Mouse (Mus musculus): ENCODE results near the gene Reg1.
"Not testable (repeated sequence)": the region's sequence is repeated elsewhere in the genome, so short reads cannot be mapped to it uniquely, and the experiment has no call there.

The Reg1 gene

DNA sequence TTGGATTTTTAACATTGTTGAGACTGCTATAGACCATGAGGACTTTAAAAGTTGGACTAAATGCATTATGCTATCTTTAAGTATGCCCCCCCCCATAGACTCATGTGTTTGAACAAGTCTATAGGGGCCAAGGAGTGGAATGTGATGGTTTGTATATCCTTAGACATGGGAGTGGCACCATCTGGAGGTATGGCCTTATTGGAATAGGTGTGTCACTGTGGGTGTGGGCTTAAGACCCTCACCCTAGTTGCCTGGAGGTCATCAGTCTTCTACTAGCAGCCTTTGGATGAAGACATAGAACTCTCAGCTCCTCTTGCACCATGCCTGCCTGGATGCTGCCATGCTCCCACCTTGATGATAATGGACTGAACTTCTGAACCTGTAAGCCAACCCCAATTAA is at the start of gene Reg1:
Reg1 (plus strand) TSS at position 301 of the 400 bp plus-strand sequence.
- DNase-seq (ENCODE audit: inconsistent age in 2 of 2, low spot score in 1 of 2): not testable (repeated sequence)

DNA sequence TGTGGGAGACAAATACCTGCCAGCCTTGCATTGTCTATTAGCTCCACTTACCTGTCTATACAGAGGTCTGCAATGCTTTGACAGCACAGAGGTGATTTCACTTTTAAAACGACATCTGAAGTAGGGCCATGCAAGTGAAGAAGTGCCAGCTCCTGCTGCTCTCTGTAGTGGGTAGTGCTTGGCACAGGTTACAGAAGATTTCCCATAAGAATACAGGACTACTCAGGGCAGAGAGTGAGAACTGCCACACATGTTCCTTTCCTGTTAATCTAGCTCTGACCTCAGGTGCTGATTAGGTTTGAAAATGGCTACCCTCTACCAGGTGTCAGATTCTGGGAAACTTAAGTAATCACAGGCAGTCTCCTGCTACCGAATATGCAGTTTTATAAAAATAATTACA is 43.7 kb upstream of the Reg1 start, which contains the start of gene Reg3d:
Reg3d (minus strand) TSS at position 101 of the 400 bp plus-strand sequence.
- DNase-seq (ENCODE audit: inconsistent age in 2 of 2, low spot score in 1 of 2): peak in 1 of 2 experiments; percentile 9

DNA sequence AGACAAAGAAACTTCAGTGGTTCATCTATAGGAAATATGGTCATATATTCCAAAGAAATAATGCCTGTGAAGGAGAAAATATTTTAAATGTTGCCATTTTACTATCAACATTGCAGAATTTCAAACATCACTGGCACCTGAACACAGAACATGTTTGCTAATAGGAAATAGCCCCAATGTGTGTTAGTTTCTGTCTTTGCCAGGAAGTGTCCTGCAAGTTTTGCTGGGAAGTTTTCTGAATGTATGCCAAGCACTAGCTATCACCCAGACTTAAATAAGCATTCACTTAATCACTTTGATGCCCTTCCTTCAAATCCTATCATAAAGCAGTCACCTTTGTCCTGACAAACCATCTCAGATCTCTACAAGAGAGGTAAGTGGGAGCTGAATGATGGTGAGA is 42.1 kb upstream of the Reg1 start, which contains the start of gene Reg3a:
Reg3a (plus strand) TSS at position 301 of the 400 bp plus-strand sequence.
- DNase-seq (ENCODE audit: inconsistent age in 2 of 2, low spot score in 1 of 2): no peak

DNA sequence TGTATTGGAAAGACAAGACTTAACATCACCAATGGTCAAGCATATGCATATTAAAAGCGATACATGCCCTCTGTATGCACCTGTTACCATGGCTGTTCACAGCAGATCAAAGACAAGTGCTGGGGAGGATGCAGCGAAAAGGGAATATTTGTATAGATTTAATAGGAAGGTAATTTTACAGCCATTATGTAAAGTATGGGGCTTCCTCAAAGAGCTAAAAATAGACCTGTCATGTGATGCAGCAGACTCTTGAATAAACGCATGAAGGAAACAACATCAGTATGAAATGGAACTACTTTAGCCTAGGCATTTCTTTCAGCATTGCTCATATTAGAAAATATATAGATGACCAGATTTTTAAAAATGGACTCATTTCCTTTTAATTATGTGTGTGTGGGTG is 36.9 kb upstream of the Reg1 start:
- DNase-seq (ENCODE audit: inconsistent age in 2 of 2, low spot score in 1 of 2): no peak

DNA sequence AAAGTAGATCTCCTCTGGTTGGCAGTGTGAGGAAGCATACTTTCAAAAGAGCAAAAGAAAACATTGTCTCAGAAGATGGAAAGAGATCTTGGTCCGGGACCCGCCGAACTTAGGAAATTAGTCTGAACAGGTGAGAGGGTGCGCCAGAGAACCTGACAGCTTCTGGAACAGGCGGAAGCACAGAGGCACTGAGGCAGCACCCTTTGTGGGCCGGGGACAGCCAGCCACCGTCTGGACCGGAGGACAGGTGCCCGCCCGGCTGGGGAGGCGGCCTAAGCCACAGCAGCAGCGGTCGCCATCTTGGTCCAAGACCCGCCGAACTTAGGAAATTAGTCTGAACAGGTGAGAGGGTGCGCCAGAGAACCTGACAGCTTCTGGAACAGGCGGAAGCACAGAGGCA is 27.2 kb upstream of the Reg1 start, which contains the start of gene Reg2:
Reg2 (plus strand) TSS at position 301 of the 400 bp plus-strand sequence.
- DNase-seq (ENCODE audit: inconsistent age in 2 of 2, low spot score in 1 of 2): not testable (repeated sequence)

DNA sequence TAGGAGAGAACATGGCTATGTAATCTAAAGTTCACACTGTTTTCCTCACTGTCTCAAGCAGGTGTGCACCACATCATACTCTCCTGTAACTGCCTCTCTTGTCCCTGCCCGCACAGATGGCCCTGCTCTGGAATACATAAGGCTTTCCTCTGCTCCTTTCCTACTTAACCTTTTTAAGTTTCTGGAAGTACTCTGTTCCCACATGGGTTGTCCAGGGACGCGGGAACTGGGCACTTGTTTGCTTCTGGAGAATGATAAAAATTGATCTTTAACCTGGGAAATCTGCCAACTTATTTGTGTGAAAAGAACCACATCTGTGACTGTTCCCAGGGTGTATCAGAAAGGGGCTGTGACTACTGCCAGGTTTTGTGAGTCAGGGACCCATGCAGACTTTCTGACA is 3.0 kb downstream of the Reg1 start:
- DNase-seq (ENCODE audit: inconsistent age in 2 of 2, low spot score in 1 of 2): no peak

DNA sequence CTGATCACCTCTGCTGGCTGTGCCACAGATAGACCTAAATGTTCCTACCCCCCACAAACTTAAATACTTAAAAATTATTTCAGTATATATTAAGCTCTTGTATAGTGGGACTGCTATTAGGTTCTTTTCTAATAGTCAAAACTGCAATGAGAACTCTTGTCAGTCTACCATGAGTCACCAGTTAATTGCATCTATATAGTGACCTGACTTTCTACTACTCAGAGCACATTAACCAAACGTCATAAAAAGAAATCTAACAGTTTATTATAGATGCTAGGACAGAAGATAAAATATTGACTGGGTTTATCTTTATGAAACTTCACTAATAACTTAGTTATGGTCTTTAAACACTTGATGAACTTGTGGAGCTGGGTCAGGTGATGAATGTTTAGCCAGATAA is 24.7 kb downstream of the Reg1 start:
- DNase-seq (ENCODE audit: inconsistent age in 2 of 2, low spot score in 1 of 2): no peak

DNA sequence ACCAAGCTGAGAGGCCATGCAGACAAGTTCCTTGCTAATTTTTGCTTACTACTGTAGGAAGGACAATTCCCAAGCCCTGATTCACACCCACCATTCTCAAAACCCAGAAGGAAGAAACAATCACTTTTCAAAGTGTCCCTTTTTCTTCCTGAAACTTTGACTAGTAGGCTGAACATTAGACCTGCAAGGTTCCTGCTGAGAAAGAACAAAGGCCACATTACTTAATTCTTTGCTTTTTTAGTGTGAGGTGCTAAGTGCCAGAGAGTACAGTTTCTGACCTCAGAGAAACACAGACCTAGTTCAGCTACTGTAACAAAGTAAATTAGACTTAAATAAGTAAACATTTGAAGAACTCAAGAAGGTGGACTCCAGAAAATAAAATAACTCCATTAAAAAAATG is 25.9 kb downstream of the Reg1 start:
- no peak for DNase-seq (ENCODE audit: inconsistent age in 2 of 2, low spot score in 1 of 2)

DNA sequence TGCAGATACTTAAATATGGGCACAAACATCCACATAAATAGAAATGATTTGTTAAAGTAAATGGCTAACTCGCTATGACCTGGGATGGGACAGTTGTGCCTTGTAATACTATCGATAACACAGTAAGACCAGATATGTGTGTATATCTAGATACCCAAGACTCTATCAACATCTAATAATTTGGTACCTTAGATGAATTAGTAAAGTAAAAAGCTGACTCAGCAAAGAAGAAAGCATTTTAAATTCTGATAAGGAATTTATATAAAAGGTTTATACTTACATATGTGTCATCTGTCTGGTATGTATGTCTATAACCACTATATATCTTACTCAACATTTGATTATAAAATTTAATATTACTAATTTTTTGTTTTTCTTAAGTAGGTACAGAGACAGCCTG is 30.3 kb downstream of the Reg1 start:
- no peak for DNase-seq (ENCODE audit: inconsistent age in 2 of 2, low spot score in 1 of 2)

DNA sequence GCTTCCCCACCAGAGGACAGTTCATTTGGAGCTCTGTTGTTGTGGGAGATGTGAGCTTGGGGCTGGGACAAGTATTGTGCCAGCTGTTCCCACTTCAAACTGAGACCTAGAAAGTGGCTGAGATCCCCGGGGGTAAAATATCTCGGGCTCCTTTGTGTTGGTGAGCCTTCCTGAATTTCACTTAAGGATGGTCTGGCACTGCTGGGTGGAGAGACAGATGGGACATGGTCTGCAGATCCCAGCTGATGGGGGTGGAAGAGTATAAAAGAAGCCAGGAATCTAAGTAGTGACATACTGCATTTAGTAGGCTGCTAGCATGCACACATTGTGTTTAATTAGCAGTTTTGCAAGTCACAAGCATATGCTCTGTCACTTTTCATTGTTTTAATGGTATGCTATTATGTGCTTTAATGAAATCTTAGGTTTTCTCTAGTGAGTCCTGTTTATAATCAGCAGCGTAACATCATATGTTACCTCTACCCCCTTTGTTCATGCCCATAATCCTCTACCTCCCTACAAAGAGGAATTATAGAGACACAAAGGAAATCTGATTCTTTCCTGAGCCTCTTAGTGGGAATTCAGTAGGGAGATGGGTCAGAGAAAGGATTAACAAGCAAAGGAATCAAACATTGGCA is 37.8 kb downstream of the Reg1 start:
- no peak for DNase-seq (ENCODE audit: inconsistent age in 2 of 2, low spot score in 1 of 2)

DNA sequence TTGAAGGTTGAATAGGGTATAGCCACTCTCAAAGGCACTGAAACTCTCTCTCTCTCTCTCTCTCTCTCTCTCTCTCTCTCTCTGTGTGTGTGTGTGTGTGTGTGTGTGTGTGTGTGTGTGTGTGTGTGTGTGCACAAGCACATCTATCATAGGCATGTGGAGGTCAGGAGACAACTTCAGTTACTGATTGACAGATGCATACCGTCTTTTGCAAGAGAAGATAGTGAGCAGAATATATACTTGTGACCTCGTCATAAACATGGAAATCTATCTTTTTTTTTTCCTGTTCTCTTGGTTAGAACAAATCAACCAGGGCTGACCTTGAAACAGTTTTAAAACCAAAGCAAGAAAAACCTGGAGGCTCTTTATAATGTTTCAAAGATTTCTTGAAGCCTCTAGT is 39.8 kb downstream of the Reg1 start:
- no peak for DNase-seq (ENCODE audit: inconsistent age in 2 of 2, low spot score in 1 of 2)

DNA sequence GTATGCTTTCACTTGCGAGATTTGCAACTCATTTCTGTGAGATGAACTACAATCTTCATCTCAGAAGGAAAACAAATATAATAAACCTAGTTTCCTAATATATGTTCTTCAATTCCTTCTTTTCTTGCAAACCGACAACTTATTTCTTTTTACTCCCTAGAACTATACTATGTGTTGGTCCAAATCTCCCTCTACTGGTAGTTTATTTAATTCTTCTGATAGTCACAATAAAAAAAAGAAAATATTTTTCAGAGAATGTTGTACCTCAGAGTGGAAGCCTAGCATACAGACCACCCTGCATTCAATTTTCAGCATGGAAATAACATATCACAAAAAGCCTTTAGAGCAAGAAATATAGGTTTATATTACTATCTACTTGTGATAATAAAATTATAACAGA is 40.8 kb downstream of the Reg1 start:
- DNase-seq (ENCODE audit: inconsistent age in 2 of 2, low spot score in 1 of 2): no peak

DNA sequence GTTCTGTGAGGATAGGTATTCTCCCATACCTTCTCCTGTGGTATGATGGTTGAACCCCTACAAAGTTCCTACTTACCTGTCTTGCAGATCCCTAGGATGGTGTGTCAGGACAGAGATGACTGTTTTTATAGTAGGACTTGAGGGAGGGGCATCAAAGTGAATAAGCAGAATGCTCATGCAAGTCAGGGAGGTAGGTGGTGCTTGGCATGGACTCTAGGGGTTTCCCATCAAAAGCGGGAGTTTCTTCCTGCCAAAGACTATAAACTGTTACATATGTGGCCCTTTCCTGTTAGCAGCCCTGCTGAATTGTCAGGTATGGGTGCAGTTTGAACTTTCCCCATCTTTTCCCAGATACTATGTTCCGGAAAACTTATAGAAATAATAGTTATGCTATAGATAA is 46.3 kb downstream of the Reg1 start, which contains the start of gene Reg3g:
Reg3g (minus strand) TSS at position 101 of the 400 bp plus-strand sequence.
- DNase-seq (ENCODE audit: inconsistent age in 2 of 2, low spot score in 1 of 2): no peak

DNA sequence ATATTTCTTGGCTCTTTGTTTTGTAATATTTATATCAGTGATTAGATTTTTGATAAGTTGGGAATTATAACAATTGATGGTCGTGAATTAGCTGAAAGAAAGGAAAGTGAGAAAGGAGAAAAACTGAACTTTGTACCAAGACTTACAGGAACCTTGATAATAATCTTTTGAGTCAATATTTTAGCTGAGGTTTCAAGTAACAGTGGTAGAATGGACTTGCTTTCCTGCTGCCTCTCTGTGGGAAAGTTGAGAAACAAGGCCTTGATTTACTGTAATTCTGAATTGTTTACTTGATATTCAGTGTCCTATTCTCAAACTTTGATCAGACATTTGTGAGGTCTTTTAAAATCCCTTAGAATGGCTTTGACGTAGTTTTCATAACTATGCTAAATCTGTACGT is 46.8 kb downstream of the Reg1 start:
- peak in 1 of 2 experiments; percentile 2 for DNase-seq (ENCODE audit: inconsistent age in 2 of 2, low spot score in 1 of 2)

All from adrenal gland, adult (tissue).